Mouse (Mus musculus) limb, embryonic 10.5 days (tissue): ENCODE results near the gene Iglon5. TPM values are rescaled to one million over a fixed set of nuclear protein-coding genes. Genes with fewer than 3 reads are reported as not detected.

ENCODE experiments used
- DNase-seq: peaks from one replicate; pipeline ENCODE4 v3.0.0-alpha.2; 2017; ENCODE audit warnings: low spot score
- H3K27ac ChIP-seq: fragments of 300-500 bp; sonication (generic); 2 replicates; pipeline ENCODE4 v1.5.1; 2016; ENCODE audit warnings: mild to moderate bottlenecking
- H3K27me3 ChIP-seq: fragments of 300-500 bp; sonication (generic); 2 replicates; pipeline ENCODE4 v1.6.1; 2016; ENCODE audit warnings: low read depth, mild to moderate bottlenecking; ENCODE audit not compliant: poor library complexity, severe bottlenecking
- H3K36me3 ChIP-seq: fragments of 300-500 bp; sonication (generic); 2 replicates; pipeline ENCODE4 v1.6.1; 2016; ENCODE audit warnings: mild to moderate bottlenecking, moderate library complexity
- H3K4me1 ChIP-seq: fragments of 300-500 bp; sonication (generic); 2 replicates; pipeline ENCODE4 v1.6.1; 2016
- H3K4me3 ChIP-seq: fragments of 300-500 bp; sonication (generic); 2 replicates; pipeline ENCODE4 v1.5.1; 2016; ENCODE audit warnings: mild to moderate bottlenecking, moderate library complexity
- H3K9me3 ChIP-seq: fragments of 300-500 bp; sonication (generic); replicated peaks from 2 replicates; pipeline ENCODE4 v1.6.1; 2016; ENCODE audit warnings: mild to moderate bottlenecking
- WGBS: fragments of 180-500 bp; shearing (Covaris S2); methylation state at CpG from one replicate; pipeline ENCODE4 v1.1.7; 2016; 5-methylcytosine and 5-hydroxymethylcytosine counted together
- polyA plus RNA-seq: library from polyadenylated mRNA; unstranded; fragments of >200 nt; fragmentation: Nextera tagmentation; extraction: Ambion mirVana; gene quantifications from 2 replicates; pipeline ENCODE4 v1.2.1, GENCODE M21; 2016

Iglon5 gene
- polyA plus RNA-seq, 1 experiment from 2014 or later, result 0.46 TPM

- WGBS, result 85% methylated on average over 14 of the region's 14 CpGs
These were observed 36.1 kb downstream of the Iglon5 start for GRCm38 (mm10) chr7:43453599-43454355.

GRCm38 (mm10) chr7:43452609-43453008 lies 37.3 kb downstream of the Iglon5 start:
- peaks cover 65% of the 10 kb centered on the region for H3K36me3 ChIP-seq
- DNase-seq, result no peak
- H3K27me3 ChIP-seq, result no peaks in the 10 kb centered on the region
- no peaks in the 10 kb centered on the region for H3K4me1 ChIP-seq
- no peak overlapping the region for H3K27ac ChIP-seq
- H3K9me3 ChIP-seq, result no peaks in the 10 kb centered on the region
- no peak overlapping the region for H3K4me3 ChIP-seq
- WGBS, result 38% methylated on average over 4 of the region's 4 CpGs

More at GRCm38 (mm10) chr7:43453599-43454355, 36.1 kb downstream of the Iglon5 start:
- Histone ChIP-seq H3K4me1 (no peaks in the 10 kb centered on the region), H3K4me3 (no peak overlapping the region), H3K27ac (no peak overlapping the region), H3K36me3 (peaks cover 70% of the 10 kb centered on the region), H3K27me3 (no peaks in the 10 kb centered on the region), H3K9me3 (no peaks in the 10 kb centered on the region)
- DNase-seq, result no peak

GRCm38 (mm10) chr7:43451726-43452125 lies 38.1 kb downstream of the Iglon5 start:
- WGBS, result 96% methylated on average over 11 of the region's 11 CpGs
- no peak overlapping the region for H3K27ac ChIP-seq
- no peaks in the 10 kb centered on the region for H3K27me3 ChIP-seq
- H3K4me3 ChIP-seq, result no peak overlapping the region
- no peaks in the 10 kb centered on the region for H3K9me3 ChIP-seq
- no peak for DNase-seq
- no peaks in the 10 kb centered on the region for H3K4me1 ChIP-seq
- peaks cover 56% of the 10 kb centered on the region for H3K36me3 ChIP-seq

DNA sequence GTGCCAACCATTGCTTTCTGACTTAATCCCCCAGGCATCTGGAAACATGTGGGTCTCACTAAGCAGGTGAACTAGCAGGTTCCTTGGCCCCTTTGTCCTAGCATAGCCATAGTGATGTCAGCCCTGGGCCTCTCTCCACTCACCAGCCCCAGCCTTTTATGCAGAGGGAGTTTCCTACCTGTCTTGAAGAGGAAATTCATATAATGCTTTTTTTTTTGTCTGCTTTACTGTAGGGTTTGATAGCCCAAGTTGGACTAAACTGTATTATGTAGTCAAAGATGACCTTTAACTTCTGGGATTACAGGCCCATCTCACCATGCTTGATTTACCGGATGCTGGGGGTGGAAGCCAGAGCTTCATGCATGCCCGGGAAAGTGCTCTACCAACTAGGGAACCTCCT lies 40.1 kb downstream of the Iglon5 start:
- Histone ChIP-seq H3K4me3 (no peak overlapping the region), H3K9me3 (no peaks in the 10 kb centered on the region), H3K27ac (no peak overlapping the region), H3K27me3 (no peaks in the 10 kb centered on the region), H3K36me3 (peaks cover 37% of the 10 kb centered on the region), H3K4me1 (peaks cover 3% of the 10 kb centered on the region)
- 94% methylated on average over 2 of the region's 2 CpGs for WGBS
- no peak for DNase-seq

GRCm38 (mm10) chr7:43448246-43448645 lies 41.6 kb downstream of the Iglon5 start:
- H3K36me3 ChIP-seq, result peaks cover 22% of the 10 kb centered on the region
- WGBS, result 89% methylated on average over 3 of the region's 3 CpGs
- H3K9me3 ChIP-seq, result no peaks in the 10 kb centered on the region
- no peak overlapping the region for H3K4me3 ChIP-seq
- no peaks in the 10 kb centered on the region for H3K27me3 ChIP-seq
- peaks cover 10% of the 10 kb centered on the region for H3K4me1 ChIP-seq
- DNase-seq, result no peak
- H3K27ac ChIP-seq, result no peak overlapping the region

DNA sequence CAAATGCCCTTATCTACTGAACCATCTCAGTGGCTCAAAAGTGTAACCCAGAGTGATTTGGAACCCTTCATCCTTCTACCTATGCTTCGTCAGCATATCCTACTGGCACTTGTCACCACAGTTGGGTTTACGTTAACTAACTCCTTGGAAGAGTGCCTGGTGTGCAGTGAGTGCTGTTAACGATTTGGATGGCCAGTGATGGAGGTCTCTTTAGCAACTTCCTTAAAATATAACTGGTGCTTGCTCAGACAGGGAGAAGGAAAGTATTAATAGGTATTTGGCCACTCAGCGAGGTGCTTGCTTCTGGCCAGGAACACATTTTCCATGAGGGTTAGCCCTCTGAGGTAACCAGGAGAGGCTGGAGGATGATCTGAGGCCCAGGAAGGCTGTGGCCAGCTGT lies 42.1 kb downstream of the Iglon5 start:
- peaks cover 17% of the 10 kb centered on the region for H3K36me3 ChIP-seq
- H3K4me3 ChIP-seq, result no peak overlapping the region
- DNase-seq, result no peak
- WGBS, result 92% methylated on average over 4 of the region's 4 CpGs
- peaks cover 13% of the 10 kb centered on the region for H3K4me1 ChIP-seq
- no peak overlapping the region for H3K27ac ChIP-seq
- H3K27me3 ChIP-seq, result no peaks in the 10 kb centered on the region
- H3K9me3 ChIP-seq, result no peaks in the 10 kb centered on the region

- Histone ChIP-seq H3K36me3 (no peaks in the 10 kb centered on the region), H3K9me3 (no peaks in the 10 kb centered on the region), H3K4me3 (peak within 1 kb of the TSS; percentile 65), H3K4me1 (peaks cover 16% of the 10 kb centered on the region), H3K27ac (peak within 1 kb of the TSS; percentile 86), H3K27me3 (no peaks in the 10 kb centered on the region)
- WGBS, result under 1% methylated on average over 27 of the region's 27 CpGs
- DNase-seq, result peak; percentile 94
These were observed 46.0 kb downstream of the Iglon5 start, which contains the start of the genes Etfb and Gm45233 for GRCm38 (mm10) chr7:43443917-43444293. Gene Etfb, plus strand, starts transcription at chr7:43444083. Gene Gm45233, plus strand, starts transcription at chr7:43444128.

GRCm38 (mm10) chr7:43443126-43443916 lies 46.6 kb downstream of the Iglon5 start:
- H3K27me3 ChIP-seq, result no peaks in the 10 kb centered on the region
- peaks cover 16% of the 10 kb centered on the region for H3K4me1 ChIP-seq
- DNase-seq, result peak; percentile 73
- H3K36me3 ChIP-seq, result no peaks in the 10 kb centered on the region
- no peaks in the 10 kb centered on the region for H3K9me3 ChIP-seq
- peak overlapping the region; percentile 86 for H3K27ac ChIP-seq
- 2% methylated on average over 36 of the region's 36 CpGs for WGBS
- peak overlapping the region; percentile 65 for H3K4me3 ChIP-seq

- WGBS, result 9% methylated on average over 9 of the region's 9 CpGs
- peak overlapping the region; percentile 65 for H3K4me3 ChIP-seq
- H3K36me3 ChIP-seq, result no peaks in the 10 kb centered on the region
- H3K4me1 ChIP-seq, result peaks cover 16% of the 10 kb centered on the region
- H3K27me3 ChIP-seq, result no peaks in the 10 kb centered on the region
- no peaks in the 10 kb centered on the region for H3K9me3 ChIP-seq
- DNase-seq, result no peak
- H3K27ac ChIP-seq, result peak overlapping the region; percentile 86
These were observed 47.2 kb downstream of the Iglon5 start for GRCm38 (mm10) chr7:43442684-43443083.

GRCm38 (mm10) chr7:43441071-43441470 lies 48.8 kb downstream of the Iglon5 start:
- Histone ChIP-seq H3K4me3 (no peak overlapping the region), H3K4me1 (peaks cover 16% of the 10 kb centered on the region), H3K27me3 (no peaks in the 10 kb centered on the region), H3K9me3 (no peaks in the 10 kb centered on the region), H3K36me3 (no peaks in the 10 kb centered on the region), H3K27ac (no peak overlapping the region)
- no peak for DNase-seq
- WGBS, result 88% methylated on average over 3 of the region's 3 CpGs

- no peaks in the 10 kb centered on the region for H3K36me3 ChIP-seq
- WGBS, result 85% methylated on average over 6 of the region's 6 CpGs
These were observed 49.4 kb downstream of the Iglon5 start, which contains the start of gene Cldnd2 for GRCm38 (mm10) chr7:43440482-43440881. Gene Cldnd2, plus strand, starts transcription at chr7:43440782.

DNA sequence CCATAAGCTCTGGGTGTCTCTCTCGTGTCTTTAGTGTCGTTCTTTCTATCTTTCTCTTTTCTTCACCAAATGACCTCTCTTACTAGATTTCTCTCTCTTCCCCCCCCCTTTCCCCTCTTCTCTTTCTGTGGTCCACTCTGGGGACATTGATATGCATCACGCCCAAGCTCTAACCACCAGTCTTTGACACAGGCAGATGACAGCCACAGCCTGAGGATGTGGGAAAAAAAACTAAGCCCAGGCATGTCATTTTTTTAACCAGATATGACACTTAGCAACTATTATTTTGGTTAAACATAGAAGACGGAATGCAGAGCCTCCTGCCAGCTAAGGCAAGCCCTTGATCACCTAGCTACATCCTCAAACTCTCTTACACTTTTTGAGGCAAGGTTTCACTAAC lies 51.3 kb downstream of the Iglon5 start:
- Histone ChIP-seq H3K4me1 (peaks cover 6% of the 10 kb centered on the region), H3K36me3 (no peaks in the 10 kb centered on the region), H3K27me3 (no peaks in the 10 kb centered on the region), H3K27ac (no peak overlapping the region), H3K9me3 (no peaks in the 10 kb centered on the region), H3K4me3 (no peak overlapping the region)
- no peak for DNase-seq
- 83% methylated on average over 4 of the region's 4 CpGs for WGBS

More at GRCm38 (mm10) chr7:43440482-43440881, 49.4 kb downstream of the Iglon5 start, which contains the start of gene Cldnd2:
- DNase-seq, result no peak
- no peaks in the 10 kb centered on the region for H3K9me3 ChIP-seq
- peaks cover 16% of the 10 kb centered on the region for H3K4me1 ChIP-seq
- no peaks in the 10 kb centered on the region for H3K27me3 ChIP-seq
- no peak within 1 kb of the TSS for H3K4me3 ChIP-seq
- H3K27ac ChIP-seq, result no peak within 1 kb of the TSS
